Mouse (Mus musculus) urinary bladder, postnatal 25 days (tissue): ENCODE results near the gene Dhtkd1.
A peak's percentile ranks its signal among the peaks of the same experiment; 100 is the strongest.
"Not testable (repeated sequence)": the region's sequence is repeated elsewhere in the genome, so short reads cannot be mapped to it uniquely, and the experiment has no call there.

Source experiments
- DNase-seq: peaks from one replicate; pipeline ENCODE4 v3.0.0; 2022; ENCODE audit warnings: low spot score

The Dhtkd1 gene

DNA sequence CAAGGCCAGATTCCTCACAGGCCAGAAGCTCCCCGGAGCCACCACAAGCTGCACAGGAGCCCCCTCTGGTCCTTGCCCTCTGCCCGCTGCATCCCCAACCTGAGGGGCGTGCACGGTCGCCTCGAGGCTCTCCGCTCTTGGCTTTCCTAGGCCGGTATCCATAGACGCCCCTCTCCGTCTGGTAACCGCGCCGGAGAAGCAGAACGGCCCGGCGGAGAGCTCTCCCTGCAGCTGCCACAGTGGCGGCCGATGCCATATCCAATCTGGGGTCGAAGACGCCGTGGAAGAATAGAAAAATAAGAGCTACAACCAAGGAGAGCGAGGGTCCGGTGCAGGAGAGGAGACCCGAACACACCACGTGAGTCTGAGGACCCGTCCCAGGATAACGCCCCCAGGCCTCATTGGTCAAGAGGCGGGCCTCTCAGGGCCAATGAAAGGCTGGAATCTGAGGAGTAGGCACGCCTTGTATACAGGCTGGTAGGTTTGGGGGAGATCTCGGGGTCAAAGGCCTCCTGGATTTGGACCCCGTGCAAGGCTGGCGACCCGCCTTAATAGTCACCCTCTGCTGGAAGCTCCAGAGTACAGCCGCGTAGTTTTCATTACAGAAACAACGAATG lies at the start of gene Dhtkd1:
Gene Dhtkd1 (minus strand): TSS at position 377 of the 617 bp plus-strand sequence.
- DNase-seq = peak; percentile 47

DNA sequence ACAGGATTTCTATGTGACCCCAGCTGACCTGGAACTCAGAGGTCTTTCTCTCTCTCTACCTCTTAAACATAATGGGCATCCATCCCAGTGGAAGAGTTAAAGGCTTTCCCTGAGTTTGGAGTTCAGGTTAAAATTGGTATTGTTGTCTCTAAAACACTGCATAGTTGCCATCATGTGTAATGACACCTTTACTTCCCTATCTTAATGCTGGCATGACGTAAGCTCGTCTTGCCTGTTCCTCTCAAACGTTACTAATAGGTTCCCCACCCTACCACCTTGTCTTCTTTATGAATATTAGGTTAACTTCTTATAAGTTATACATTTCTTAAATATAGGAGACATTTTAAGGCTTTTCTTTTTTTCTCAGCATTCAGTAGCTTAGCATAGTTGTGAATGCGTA lies 34.9 kb upstream of the Dhtkd1 start:
- no peak for DNase-seq

DNA sequence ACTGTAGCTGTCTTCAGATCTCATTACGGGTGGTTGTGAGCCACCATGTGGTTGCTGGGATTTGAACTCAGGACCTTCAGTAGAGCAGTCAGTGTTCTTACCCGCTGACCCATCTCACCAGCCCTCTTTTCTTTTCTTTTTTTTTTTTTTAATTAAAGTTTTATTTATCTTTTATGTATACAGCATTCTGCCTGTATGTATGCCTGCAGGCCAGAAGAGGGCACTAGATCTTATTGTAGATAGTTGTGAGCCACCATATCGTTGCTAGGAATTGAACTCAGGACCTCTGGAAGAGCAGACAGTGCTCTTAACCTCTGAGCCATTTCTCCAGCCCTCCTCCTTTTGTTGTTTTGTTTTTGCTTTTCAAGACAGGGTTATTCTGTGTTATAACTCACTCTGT lies 28.0 kb upstream of the Dhtkd1 start:
- DNase-seq = not testable (repeated sequence)

DNA sequence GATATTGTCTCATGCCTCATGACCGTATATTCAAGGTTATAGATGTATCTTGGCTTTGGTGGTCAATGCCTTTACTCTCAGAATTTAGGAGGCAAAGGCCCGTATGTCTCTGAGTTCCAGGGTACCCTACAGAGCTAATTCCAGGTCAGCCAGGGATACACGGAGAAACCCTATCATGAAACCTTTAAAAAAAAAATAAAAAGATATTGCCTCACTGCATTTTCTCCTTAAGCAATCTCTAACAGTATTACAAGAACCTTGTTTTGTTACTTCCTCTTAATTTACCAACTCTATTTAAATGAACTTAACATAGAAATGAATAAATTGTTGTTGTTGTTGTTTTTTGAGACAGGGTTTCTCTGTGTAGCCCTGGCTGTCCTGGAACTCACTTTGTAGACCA lies 23.4 kb upstream of the Dhtkd1 start:
- DNase-seq = no peak

DNA sequence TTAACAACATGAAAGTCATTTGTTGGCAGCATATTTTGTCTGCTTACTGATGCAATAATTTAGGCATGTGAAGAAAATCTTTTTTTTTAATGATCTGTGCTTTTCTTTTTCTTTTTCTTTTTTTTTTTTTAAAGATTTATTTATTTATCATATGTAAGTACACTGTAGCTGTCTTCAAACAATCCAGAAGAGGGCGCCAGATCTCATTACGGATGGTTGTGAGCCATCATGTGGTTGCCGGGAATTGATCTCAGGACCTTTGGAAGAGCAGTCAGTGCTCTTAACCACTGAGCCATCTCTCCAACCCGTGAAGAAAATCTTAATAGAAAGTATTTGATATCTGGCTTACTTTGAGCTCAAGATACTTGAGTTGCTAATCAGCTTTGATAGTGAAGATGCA lies 21.1 kb upstream of the Dhtkd1 start:
- DNase-seq = not testable (repeated sequence)

DNA sequence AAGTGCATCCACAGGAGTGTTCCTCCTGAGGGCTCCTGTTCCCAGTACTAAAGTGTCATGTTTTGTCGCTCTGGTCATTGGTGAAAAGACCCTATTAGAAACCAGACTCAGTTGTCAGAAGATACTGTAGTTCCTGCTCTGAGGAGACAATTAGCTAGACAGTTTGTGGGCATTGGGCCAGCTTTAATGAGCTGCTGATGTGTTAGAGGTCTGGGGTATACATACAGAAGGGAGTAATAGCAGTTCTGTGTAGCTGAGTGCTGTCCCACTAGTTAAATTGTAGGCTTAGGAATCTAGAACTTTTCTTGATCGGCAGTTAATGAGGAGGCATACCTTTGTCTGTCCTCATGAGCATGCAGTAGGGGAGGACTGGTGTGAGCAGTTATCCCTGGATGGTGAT lies 19.7 kb upstream of the Dhtkd1 start:
- no peak for DNase-seq

DNA sequence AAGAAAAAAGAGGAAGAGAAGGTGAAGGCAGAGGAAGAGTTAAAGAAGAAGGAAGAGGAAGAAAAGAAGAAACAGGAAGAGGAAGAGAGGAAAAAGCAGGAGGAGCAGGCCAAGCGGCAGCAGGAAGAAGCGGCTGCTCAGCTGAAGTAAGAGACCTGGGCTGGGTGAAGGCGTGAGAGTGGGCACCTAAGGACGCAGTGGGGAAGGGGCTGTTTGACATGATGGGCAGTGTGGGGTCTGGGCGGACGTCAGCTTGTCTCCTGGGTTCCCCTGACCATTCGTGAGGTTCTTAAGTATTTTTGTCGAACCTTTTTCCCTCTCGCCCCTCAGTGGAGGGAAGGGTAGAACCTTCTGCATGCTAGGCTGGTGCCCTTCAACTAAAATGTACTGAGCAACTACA lies 15.1 kb upstream of the Dhtkd1 start:
- DNase-seq = no peak

DNA sequence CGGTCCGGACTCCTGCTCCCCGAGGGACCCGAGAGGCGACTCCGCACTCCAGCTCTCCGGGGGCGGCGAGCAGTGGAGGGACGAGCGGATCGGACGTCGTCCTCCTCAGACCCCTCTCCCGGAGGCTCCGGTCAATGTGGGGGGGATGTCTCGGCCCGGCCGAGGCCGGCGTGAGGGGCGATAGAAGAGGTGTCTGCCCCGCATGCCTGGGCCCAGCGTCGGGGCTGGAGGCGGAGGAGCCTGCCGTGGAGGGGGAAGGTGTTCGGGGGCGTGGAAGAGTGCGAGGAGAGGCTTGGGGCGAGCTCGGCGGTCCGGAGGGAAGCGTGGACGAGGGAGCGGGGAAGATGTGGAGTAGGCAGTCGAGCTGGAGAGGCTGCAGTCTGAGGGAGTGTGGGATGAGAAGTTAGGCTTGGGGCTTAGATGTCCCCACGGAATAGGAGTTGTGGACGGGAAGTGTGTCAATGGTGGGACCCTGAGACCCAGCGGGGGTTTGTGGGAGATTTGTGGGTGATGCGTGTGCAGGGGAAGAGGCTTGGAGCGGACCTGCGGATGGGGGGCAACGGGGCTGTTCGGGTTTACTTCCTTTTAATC lies 9.1 kb upstream of the Dhtkd1 start:
- peak; percentile 48 for DNase-seq

DNA sequence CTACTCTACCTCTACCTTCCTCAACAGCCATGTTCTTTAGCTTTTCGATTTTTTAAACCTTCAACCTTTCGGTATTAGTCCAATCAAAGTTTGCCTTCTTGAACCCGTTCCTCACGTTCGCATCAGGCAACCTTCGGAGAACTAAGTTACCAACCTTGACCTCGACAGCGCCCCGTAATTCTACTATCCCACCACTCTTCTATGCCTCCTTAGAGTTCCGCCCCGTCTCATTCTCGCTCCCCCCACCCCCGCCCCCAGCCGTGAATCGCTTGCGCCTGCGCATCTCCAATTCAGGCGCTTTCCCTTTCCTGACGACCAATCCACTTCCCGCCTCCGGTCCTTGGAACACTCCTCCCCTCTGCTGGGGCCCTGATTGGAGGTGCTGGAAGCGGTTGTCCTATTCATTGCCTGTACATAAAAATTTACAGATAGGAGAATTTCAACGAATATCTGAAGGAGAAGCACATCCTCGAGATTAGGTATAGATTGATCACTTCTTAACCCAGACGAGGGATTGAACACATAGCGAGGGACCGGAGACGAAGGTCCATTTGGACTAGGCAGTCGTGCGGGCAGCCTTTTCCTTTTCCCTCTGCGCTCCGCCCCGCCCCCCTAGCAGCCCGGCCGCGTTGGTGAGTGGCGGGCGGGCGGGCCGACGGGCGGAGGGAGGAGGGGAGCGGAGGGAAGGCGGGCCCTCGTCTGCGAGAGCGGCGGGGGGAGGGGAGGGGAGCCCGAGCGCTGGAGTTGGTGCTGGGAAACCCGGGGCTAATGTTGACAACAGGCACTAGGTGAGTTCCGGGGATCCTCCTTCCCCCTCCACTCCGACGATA lies 8.4 kb upstream of the Dhtkd1 start, which contains the start of gene Upf2:
Gene Upf2 (plus strand): TSS at position 704 of the 830 bp plus-strand sequence.
- peak; percentile 93 for DNase-seq

DNA sequence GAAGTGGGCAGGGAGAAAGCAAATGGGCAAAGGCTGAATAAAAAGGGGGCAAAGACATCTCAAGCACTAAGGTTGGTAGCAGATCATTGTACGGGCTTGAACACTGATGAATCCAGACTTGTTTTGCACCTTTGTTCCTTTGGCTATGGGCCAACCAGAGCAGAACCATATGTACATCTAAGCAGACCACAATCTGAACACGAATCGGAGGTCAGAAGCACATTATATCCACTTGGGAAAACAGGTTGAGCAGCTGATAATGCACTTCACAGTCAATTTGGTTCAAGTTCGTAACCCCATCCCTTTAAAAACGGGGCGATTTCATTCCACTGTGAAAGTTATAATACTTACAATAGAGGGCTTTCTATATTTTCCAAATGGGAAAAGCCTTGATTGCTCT lies 7.7 kb upstream of the Dhtkd1 start:
- DNase-seq = peak; percentile 28

DNA sequence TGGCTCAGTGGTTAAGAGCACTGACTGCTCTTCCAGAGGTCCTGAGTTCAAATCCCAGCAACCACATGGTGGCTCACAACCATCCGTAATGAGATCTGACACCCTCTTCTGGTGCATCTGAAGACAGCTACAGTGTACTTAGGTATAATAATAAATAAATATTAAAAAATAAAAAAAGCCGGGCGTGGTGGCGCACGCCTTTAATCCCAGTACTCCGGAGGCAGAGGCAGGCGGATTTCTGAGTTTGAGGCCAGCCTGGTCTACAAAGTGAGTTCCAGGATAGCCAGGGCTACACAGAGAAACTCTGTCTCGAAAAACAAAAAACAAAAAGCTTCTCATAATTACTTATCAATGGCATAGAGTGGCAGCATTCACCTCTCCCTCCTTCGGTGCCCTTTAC lies 7.2 kb upstream of the Dhtkd1 start:
- DNase-seq = not testable (repeated sequence)

DNA sequence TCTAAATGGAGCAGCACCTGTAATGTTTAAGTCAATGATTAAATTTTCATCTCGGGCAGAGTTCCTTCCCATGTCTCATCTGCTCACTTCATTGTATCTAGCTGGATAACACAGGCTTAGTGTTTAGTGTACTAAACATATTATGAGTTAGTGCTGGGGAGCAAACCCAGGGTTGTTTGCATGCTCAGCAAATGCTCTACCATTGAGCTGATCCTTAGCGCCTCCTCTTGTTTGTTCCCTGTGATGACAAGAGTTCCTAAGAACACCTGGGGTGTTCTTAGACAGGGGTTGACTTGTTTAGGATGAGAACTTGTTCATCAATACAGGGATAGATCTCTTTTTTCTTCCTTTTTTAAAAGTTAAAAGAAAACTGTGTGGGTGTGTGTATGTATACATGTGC lies 6.4 kb upstream of the Dhtkd1 start:
- no peak for DNase-seq

DNA sequence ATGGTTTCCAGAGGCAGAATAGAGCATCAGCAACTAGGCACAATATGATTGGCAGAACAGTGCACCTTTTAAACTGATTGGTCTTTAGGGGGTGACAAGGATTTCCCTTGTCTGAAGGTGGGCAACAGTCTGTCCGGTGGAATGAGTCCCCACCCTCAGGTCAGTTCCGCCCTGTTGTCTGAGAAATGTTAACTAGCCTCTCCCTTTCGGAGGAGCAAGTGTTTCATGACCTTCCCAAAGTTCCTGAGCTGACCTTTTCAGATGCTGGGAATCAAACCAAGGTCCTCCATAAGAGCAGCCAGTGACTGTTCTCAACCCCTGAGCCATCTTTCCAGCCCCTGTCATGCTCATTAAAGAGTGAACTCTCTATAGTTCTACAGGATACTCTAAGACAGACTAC lies 4.3 kb upstream of the Dhtkd1 start:
- no peak for DNase-seq

DNA sequence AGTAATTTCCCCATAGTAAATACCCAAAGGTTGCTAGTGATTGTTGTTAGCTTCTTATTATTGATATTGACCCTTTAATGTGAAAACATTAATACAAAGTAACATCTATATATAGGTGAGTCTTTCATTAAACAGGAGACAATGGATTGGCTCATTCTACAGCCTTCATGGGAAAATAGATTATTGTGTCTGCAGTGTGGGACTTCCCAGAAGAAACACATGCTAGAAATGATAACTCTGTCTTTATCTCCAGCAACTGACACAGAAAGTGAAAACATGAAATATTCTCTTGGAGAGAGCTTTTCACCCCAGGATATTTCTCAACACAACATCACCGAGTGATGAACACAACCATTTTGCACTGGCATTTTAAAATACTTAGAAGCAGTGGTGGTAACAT lies 3.0 kb upstream of the Dhtkd1 start:
- no peak for DNase-seq

DNA sequence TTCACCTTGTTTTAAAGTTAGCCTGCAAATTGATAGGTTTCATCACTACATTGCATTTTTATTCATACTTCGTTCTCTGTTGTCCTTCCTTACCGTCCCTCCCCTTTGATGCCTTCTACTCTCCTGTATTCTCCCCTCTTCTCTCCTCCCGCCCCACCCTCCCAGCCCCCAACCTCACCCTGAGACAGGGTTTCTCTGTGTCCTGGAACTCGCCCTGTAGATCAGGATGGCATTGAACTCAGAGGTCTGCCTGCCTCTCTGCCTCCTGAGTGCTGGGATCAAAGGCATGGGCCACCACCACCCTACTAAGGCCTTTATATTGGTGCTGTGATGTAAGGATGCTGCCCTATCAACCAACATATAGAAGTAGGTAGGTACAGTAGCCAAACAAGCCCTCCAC lies 479 bp upstream of the Dhtkd1 start:
- no peak for DNase-seq

DNA sequence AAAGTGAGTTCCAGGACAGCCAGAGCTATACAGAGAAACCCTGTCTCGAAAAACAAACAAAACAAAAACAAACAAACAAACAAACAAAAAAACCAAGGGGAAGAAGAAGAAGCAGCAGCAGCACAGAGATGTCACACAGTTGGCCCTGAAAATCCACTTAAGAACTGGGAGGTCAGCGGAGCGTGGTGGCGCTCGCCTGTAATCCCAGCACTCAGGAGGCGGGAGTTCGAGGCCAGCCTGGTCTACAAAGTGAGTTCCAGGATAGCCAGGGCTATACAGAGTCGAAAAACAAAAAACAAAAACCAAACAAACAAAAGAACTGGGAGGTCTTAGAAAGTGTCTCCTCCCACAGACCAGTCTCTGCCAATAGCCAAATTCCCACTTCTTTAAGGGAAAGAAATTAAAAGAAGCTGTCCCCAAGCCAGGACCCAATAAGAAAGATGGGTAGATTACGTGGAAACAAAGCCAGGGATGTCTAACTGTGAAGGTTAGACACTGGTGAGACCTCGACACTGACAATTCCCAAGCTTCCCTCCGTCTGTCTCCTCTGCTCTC lies 654 bp downstream of the Dhtkd1 start:
- DNase-seq = no peak

DNA sequence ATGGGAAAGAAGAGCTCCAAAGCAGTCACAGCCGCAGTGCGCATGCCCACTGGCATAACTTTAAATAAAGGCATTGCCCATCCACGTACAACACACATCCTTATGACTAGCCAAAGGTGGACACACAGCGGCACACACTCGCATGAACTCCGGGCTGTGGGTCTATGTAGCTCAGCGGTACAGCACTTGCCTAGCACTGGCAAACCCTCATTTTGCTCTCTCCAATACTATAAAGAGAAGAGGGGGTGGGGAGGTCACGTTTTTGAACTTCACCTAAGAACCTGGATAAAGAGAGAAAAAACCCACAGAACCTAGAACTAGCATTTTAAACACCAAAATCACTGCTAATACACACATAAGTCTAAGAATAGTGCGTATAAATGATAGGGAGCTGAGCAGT lies 1.7 kb downstream of the Dhtkd1 start:
- DNase-seq = no peak

DNA sequence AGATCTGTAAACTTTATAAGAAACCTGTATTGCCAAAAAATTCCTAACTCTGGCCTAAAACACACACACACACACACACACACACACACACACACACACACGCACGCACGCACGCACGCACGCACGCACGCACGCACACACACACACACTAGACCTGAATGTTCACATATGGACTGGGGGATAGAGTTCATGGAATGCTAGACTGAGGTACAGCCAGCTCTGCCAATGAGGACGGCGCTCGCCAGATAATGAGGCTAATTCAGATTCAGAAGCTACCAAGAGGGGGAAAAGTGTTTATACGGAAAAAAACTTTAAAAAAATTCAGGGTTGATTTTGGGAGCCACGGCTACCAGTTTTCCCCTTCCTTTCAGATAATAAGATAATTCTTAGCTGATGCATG lies 2.7 kb downstream of the Dhtkd1 start:
- no peak for DNase-seq

DNA sequence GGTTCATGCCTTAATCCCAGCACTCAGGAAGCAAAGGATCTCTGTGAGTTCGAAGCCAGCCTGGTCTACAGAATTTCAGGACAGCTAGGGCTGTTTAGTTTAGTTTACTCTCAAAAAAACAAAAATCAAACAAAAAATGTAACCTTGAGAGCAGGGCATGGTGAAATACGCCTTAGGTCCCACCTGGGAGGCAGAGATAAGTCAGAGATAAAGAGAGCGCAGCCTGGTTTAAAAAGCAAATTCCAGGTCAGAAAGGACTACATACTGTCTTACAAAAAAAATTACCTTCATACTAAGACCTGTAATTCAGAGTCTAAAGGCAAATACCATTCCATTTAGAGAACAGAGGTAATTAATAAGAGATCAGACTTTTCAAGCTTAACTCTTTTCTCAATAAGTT lies 3.3 kb downstream of the Dhtkd1 start:
- no peak for DNase-seq

DNA sequence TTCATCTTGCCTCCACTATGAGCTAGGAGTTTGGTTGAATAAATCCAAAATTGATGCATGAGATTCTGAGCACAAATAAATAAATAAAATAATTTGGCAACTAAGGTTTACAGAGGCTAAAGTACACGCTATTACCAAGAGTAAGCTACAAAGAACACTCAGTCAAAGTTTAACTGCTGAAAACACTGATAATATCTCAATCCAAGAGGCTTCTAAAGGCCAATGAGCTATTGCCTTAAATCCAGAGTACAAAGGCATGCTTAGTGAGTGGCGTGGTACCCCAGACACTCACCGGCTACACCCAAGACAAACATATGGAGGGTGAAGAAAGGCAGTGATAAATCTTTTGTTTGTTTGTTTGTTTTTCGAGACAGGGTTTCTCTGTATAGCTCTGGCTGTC lies 6.0 kb downstream of the Dhtkd1 start:
- no peak for DNase-seq

DNA sequence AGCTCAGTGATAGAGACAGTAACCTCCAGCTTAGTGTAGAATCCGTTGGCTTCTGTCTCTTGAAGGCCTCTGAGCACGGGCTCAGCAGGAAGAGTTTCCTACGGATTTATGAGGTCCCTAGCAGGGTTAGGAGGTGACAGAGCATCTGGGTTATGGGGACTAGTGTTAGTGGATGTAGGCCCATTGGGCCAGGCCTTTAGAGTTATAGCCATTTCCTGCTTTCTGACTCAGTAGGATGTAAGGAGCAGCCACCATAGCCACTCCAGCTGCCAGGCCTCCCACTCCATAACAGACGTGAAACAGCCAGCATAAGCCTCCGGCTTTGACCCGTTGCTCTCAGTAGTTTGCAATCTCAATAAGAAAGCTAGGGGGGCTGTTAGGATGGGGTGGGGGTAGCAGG lies 6.5 kb downstream of the Dhtkd1 start:
- no peak for DNase-seq

DNA sequence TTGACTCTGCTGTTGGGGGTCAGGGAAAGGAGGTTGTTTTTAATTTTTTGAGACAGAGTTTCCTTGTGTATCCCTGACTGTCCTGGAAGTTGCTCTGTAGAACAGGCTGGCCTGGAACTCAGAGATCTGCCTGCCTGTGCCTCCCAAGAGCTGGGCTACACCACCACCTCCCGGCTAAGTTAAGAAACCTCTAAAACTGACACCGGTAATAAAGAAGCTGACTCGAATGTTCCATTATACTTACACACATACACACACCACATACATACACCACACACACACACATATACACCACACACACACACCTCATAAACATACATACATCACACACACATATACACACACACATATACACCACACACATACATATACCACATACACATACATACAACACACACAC lies 7.7 kb downstream of the Dhtkd1 start:
- DNase-seq = no peak

DNA sequence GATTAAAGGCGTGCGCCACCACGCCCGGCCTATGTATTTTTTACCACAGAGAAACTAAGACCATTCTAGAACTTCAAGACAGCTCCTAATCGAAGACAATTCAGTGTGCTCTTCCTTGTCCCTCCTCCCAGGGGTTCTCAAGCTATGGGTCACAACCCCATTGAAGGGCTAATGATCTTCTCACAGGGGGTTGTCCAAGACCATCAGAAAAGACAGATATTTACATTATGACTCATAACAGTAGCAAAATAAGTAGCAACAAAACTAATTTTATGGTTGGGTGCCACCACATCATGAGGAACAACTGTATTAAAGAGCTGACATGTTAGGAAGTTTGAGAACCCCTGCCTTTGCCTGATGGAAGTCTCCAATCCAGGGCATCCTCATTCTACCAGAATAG lies 10.7 kb downstream of the Dhtkd1 start:
- no peak for DNase-seq
